Mouse (Mus musculus): ENCODE data around the gene Dek. TPM values are rescaled to one million over a fixed set of nuclear protein-coding genes. Genes with fewer than 3 reads are reported as not detected.

Dek gene
- 106 and 126 TPM in 2 replicates for polyA plus RNA-seq (2012; rRNA removed)
- polyA plus RNA-seq (2014; fragmentation: Nextera tagmentation; extraction: Ambion mirVana), result 232 and 260 TPM in 2 replicates

DNA sequence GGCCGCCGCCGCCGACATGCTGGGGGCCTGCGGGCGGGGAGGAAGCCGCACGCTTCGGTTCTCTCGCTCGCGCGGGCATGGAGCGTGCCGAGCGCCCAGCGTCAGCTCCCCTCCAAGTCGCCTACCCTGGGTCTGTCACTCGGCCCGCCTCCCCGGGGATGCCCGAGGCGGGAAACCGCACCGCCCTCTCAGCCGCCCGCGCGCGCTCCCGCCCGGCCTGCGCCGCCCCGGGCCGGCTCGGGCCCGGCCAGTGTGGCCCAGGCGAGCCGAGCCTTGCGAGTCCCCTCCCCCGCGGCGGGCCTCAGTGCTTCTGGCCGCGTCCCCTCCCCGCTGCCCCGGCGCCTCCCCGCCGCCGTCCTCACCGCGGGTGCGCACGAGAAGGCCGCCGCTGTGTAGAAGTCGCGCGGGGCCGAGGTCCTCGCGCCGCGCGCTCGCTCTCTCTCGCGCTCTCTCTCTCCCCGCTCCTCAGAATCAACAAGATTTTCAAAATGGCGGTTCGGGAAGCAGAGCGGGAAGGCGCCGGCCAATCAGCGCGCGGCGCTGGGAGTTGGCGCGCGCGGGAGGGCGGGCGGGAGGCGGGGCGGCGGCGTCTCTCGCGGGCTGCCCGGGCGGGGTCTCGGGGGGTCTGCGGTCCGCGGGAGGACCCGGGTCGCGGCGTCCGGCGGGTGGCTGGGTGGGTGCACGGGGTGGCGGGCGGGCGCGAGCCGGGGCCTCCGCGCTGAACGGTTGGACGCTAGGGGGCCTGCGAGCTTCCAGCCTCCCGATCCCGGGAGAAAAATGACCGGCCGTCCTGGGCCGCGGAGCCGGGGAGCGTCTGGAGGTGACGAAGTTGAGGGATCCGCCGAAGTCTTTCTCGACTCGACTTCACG is at the start of gene Dek:
TSS of gene Dek (minus strand) at position 491 of the 869 bp plus-strand sequence.
- DNase-seq (ENCODE audit: low spot score) (peak; percentile 91), ATAC-seq (ENCODE audit: low FRiP score, low read depth) (peak; percentile 93)
- Histone ChIP-seq H3K27me3 (ENCODE audit: control insufficient read depth, insufficient read depth, low read length) (no peaks in the 10 kb centered on the region), H3K4me2 (replicated peaks; ENCODE audit: low read depth, low read length, severe bottlenecking) (peak within 1 kb of the TSS; percentile 79), H3K4me1 (ENCODE audit: control insufficient read depth, insufficient read depth, low read length) (peaks cover 19% of the 10 kb centered on the region), H3K9me3 (ENCODE audit: control insufficient read depth, low read length) (no peaks in the 10 kb centered on the region), H3K36me3 (ENCODE audit: control insufficient read depth, insufficient read depth, low read length) (peaks cover 8% of the 10 kb centered on the region), H3K9ac (ENCODE audit: low read depth, low read length, severe bottlenecking) (peak within 1 kb of the TSS; percentile 96), H3K4me3 (replicated peaks; ENCODE audit: low read length) (peak within 1 kb of the TSS; percentile 92), H3K27ac (replicated peaks; ENCODE audit: low read depth, low read length) (peak within 1 kb of the TSS; percentile 100)
- WGBS, result under 1% methylated on average over 60 of the region's 129 CpGs
- TF ChIP-seq POLR2A (IDR thresholded peaks at IDR 0.05; ENCODE audit: borderline replicate concordance, extremely low read depth, insufficient read depth, insufficient read length), result peak; percentile 60; the same call in 1 of the 2 replicates

DNA sequence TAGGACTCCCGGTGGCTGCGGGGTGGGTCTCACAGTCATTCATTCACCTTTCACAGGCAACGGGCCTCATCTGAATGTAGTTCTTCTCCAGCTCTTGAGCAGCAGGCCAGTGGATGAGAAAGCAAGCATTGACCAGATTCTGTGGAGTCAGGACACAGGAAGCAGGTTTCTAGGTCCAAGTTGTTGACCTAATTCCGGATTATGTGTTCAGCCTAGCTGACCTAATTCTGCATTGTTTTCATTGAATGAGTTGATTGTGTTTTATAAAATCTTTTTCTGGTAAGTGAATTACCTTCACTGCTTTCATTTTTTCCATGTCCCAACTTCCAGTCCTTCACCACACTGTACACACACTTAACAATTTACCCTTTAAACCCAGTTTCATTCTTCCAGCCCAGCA is 48.9 kb upstream of the Dek start:
- Histone ChIP-seq H3K27ac (replicated peaks; ENCODE audit: low read depth, low read length) (no peak overlapping the region), H3K4me1 (ENCODE audit: control insufficient read depth, insufficient read depth, low read length) (no peaks in the 10 kb centered on the region), H3K27me3 (ENCODE audit: control insufficient read depth, insufficient read depth, low read length) (no peaks in the 10 kb centered on the region), H3K9ac (ENCODE audit: low read depth, low read length, severe bottlenecking) (no peak overlapping the region), H3K9me3 (ENCODE audit: control insufficient read depth, low read length) (no peaks in the 10 kb centered on the region), H3K4me2 (replicated peaks; ENCODE audit: low read depth, low read length, severe bottlenecking) (no peak overlapping the region), H3K36me3 (ENCODE audit: control insufficient read depth, insufficient read depth, low read length) (no peaks in the 10 kb centered on the region), H3K4me3 (replicated peaks; ENCODE audit: low read length) (no peak overlapping the region)
- no peak for TF ChIP-seq POLR2A (IDR thresholded peaks at IDR 0.05; ENCODE audit: borderline replicate concordance, extremely low read depth, insufficient read depth, insufficient read length)
- no peak for ATAC-seq (ENCODE audit: low FRiP score, low read depth)
- 63% methylated on average over 4 of the region's 4 CpGs for WGBS
- no peak for DNase-seq (ENCODE audit: low spot score)

GRCm38 (mm10) chr13:47153206-47153605 is 47.2 kb upstream of the Dek start:
- H3K4me2 ChIP-seq (replicated peaks; ENCODE audit: low read depth, low read length, severe bottlenecking), result no peak overlapping the region
- DNase-seq (ENCODE audit: low spot score), result no peak
- H3K9ac ChIP-seq (ENCODE audit: low read depth, low read length, severe bottlenecking), result no peak overlapping the region
- TF ChIP-seq POLR2A (IDR thresholded peaks at IDR 0.05; ENCODE audit: borderline replicate concordance, extremely low read depth, insufficient read depth, insufficient read length), result no peak
- ATAC-seq (ENCODE audit: low FRiP score, low read depth), result no peak
- no peaks in the 10 kb centered on the region for H3K4me1 ChIP-seq (ENCODE audit: control insufficient read depth, insufficient read depth, low read length)
- H3K27me3 ChIP-seq (ENCODE audit: control insufficient read depth, insufficient read depth, low read length), result no peaks in the 10 kb centered on the region
- WGBS, result 29% methylated on average over 5 of the region's 5 CpGs
- no peaks in the 10 kb centered on the region for H3K36me3 ChIP-seq (ENCODE audit: control insufficient read depth, insufficient read depth, low read length)
- no peak overlapping the region for H3K27ac ChIP-seq (replicated peaks; ENCODE audit: low read depth, low read length)
- H3K9me3 ChIP-seq (ENCODE audit: control insufficient read depth, low read length), result no peaks in the 10 kb centered on the region
- H3K4me3 ChIP-seq (replicated peaks; ENCODE audit: low read length), result no peak overlapping the region

- Histone ChIP-seq H3K4me2 (replicated peaks; ENCODE audit: low read depth, low read length, severe bottlenecking) (no peak overlapping the region), H3K9me3 (ENCODE audit: control insufficient read depth, low read length) (no peaks in the 10 kb centered on the region), H3K27ac (replicated peaks; ENCODE audit: low read depth, low read length) (no peak overlapping the region), H3K27me3 (ENCODE audit: control insufficient read depth, insufficient read depth, low read length) (no peaks in the 10 kb centered on the region), H3K4me1 (ENCODE audit: control insufficient read depth, insufficient read depth, low read length) (no peaks in the 10 kb centered on the region), H3K4me3 (replicated peaks; ENCODE audit: low read length) (no peak overlapping the region), H3K9ac (ENCODE audit: low read depth, low read length, severe bottlenecking) (no peak overlapping the region), H3K36me3 (ENCODE audit: control insufficient read depth, insufficient read depth, low read length) (no peaks in the 10 kb centered on the region)
- no peak for TF ChIP-seq POLR2A (IDR thresholded peaks at IDR 0.05; ENCODE audit: borderline replicate concordance, extremely low read depth, insufficient read depth, insufficient read length)
- DNase-seq (ENCODE audit: low spot score) (peak; percentile 93), ATAC-seq (ENCODE audit: low FRiP score, low read depth) (no peak)
- WGBS, result 33% methylated on average over 7 of the region's 7 CpGs
Observed at GRCm38 (mm10) chr13:47152390-47152789, 46.4 kb upstream of the Dek start.

DNA sequence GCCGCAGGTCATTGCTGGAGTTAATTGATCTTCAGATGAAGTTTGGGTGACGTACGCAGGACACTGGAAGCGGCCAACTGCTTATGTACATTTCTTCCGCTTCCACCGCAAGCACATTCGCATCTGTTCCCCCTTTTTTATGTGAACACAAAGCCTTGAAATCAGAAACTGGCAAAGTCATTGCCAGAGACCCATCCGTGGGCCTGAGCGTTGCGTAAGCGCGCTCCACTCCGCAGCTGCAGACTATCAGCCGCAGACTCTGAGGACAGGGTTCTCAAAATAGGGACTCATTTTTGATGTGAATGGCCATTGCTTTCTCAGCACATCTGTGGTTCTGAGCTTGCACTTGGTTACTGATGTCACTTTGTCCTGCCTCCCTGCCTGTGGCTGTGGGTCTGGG is 45.1 kb upstream of the Dek start:
- no peaks in the 10 kb centered on the region for H3K9me3 ChIP-seq (ENCODE audit: control insufficient read depth, low read length)
- ATAC-seq (ENCODE audit: low FRiP score, low read depth) (no peak), DNase-seq (ENCODE audit: low spot score) (no peak)
- WGBS, result 83% methylated on average over 14 of the region's 14 CpGs
- TF ChIP-seq POLR2A (IDR thresholded peaks at IDR 0.05; ENCODE audit: borderline replicate concordance, extremely low read depth, insufficient read depth, insufficient read length), result no peak
- no peaks in the 10 kb centered on the region for H3K36me3 ChIP-seq (ENCODE audit: control insufficient read depth, insufficient read depth, low read length)
- no peak overlapping the region for H3K9ac ChIP-seq (ENCODE audit: low read depth, low read length, severe bottlenecking)
- H3K4me3 ChIP-seq (replicated peaks; ENCODE audit: low read length), result no peak overlapping the region
- H3K27me3 ChIP-seq (ENCODE audit: control insufficient read depth, insufficient read depth, low read length), result no peaks in the 10 kb centered on the region
- 0 out of 2 replicates have a peak, but pooled peaks cover 2% of the 10 kb centered on the region for H3K4me1 ChIP-seq (ENCODE audit: control insufficient read depth, insufficient read depth, low read length)
- H3K4me2 ChIP-seq (replicated peaks; ENCODE audit: low read depth, low read length, severe bottlenecking), result no peak overlapping the region
- no peak overlapping the region for H3K27ac ChIP-seq (replicated peaks; ENCODE audit: low read depth, low read length)
